ENCODE assay signal across 8 mouse cellular contexts in genomic region chr11:68602200-68602931, GRCm38 (mm10). TPM values are rescaled to one million over a fixed set of nuclear protein-coding genes. Genes with fewer than 3 reads are reported as not detected.
DNase-seq lines count a peak whose midpoint lies in the region; ATAC-seq and TF ChIP-seq lines count a peak whose summit lies in the region.

No protein-coding gene starts in this region.

- no peak overlapping the region; the same call in 1 of the 2 replicates for H3K9ac ChIP-seq in hindbrain, embryonic 16.5 days (ENCODE audit: low read depth, low read length)
- H3K9ac ChIP-seq in hindbrain, embryonic 11.5 days (ENCODE audit: low read depth, low read length), result no peak overlapping the region
- no peak overlapping the region for H3K9ac ChIP-seq in liver, postnatal 0 days (replicated peaks)

- no peaks in the 10 kb centered on the region for H3K27me3 ChIP-seq in hindbrain, embryonic 10.5 days (ENCODE audit: insufficient read depth, poor library complexity, severe bottlenecking)
- no peaks in the 10 kb centered on the region for H3K27me3 ChIP-seq in hindbrain, embryonic 16.5 days (replicated peaks; ENCODE audit: control insufficient read depth, insufficient read depth, low read length)
- no peaks in the 10 kb centered on the region for H3K27me3 ChIP-seq in hindbrain, embryonic 11.5 days (ENCODE audit: control insufficient read depth, insufficient read depth, low read length)
- no peaks in the 10 kb centered on the region for H3K27me3 ChIP-seq in liver, postnatal 0 days (ENCODE audit: insufficient read depth, low read length)

- peak overlapping the region; percentile 78 for H3K27ac ChIP-seq in hindbrain, embryonic 10.5 days
- H3K27ac ChIP-seq in hindbrain, embryonic 16.5 days (ENCODE audit: low read depth, low read length), result no peak overlapping the region
- no peak overlapping the region for H3K27ac ChIP-seq in hindbrain, embryonic 11.5 days (ENCODE audit: low read depth, low read length)
- H3K27ac ChIP-seq in liver, postnatal 0 days (ENCODE audit: low read depth), result 0 out of 2 replicates have a peak overlapping the region, but pooled peaks have one; percentile 16

- no peaks in the 10 kb centered on the region for H3K36me3 ChIP-seq in hindbrain, embryonic 10.5 days
- H3K36me3 ChIP-seq in hindbrain, embryonic 16.5 days (ENCODE audit: control insufficient read depth, insufficient read depth, low read length), result no peaks in the 10 kb centered on the region
- H3K36me3 ChIP-seq in hindbrain, embryonic 11.5 days (ENCODE audit: control insufficient read depth, insufficient read depth, low read length), result no peaks in the 10 kb centered on the region
- H3K36me3 ChIP-seq in liver, postnatal 0 days (replicated peaks; ENCODE audit: insufficient read depth, low read length), result no peaks in the 10 kb centered on the region

- TF ChIP-seq CTCF in liver, postnatal 0 days (IDR thresholded peaks at IDR 0.05; ENCODE audit: low read depth), result no peak

- peaks cover 33% of the 10 kb centered on the region for H3K4me1 ChIP-seq in hindbrain, embryonic 10.5 days (replicated peaks)
- peaks cover 3% of the 10 kb centered on the region; the same call in 1 of the 2 replicates for H3K4me1 ChIP-seq in hindbrain, embryonic 16.5 days (ENCODE audit: control insufficient read depth, insufficient read depth, low read depth, low read length)
- no peaks in the 10 kb centered on the region for H3K4me1 ChIP-seq in hindbrain, embryonic 11.5 days (replicated peaks; ENCODE audit: control insufficient read depth, insufficient read depth, low read length)
- peaks cover 23% of the 10 kb centered on the region; the same call in 1 of the 2 replicates for H3K4me1 ChIP-seq in liver, postnatal 0 days (ENCODE audit: insufficient read depth)

- H3K4me3 ChIP-seq in hindbrain, embryonic 10.5 days, result no peak overlapping the region
- no peak overlapping the region for H3K4me3 ChIP-seq in hindbrain, embryonic 16.5 days (ENCODE audit: low read length)
- no peak overlapping the region for H3K4me3 ChIP-seq in hindbrain, embryonic 11.5 days (ENCODE audit: low read depth, low read length)
- no peak overlapping the region for H3K4me3 ChIP-seq in liver, postnatal 0 days (ENCODE audit: low read depth, low read length)

- no peak for ATAC-seq in hindbrain, embryonic 16.5 days
- no peak for ATAC-seq in hindbrain, embryonic 11.5 days (ENCODE audit: low FRiP score)
- ATAC-seq in liver, postnatal 0 days, result no peak; the same call in 1 of the 2 replicates

- no peaks in the 10 kb centered on the region for H3K9me3 ChIP-seq in hindbrain, embryonic 10.5 days
- H3K9me3 ChIP-seq in hindbrain, embryonic 16.5 days (ENCODE audit: control insufficient read depth, low read length), result no peaks in the 10 kb centered on the region
- H3K9me3 ChIP-seq in hindbrain, embryonic 11.5 days (ENCODE audit: control insufficient read depth, low read length), result no peaks in the 10 kb centered on the region
- no peaks in the 10 kb centered on the region for H3K9me3 ChIP-seq in liver, postnatal 0 days (ENCODE audit: low read length)

- 14% methylated on average over 8 of the region's 8 CpGs for WGBS in hindbrain, embryonic 10.5 days
- WGBS in hindbrain, embryonic 16.5 days, result 20% methylated on average over 8 of the region's 8 CpGs
- WGBS in hindbrain, embryonic 11.5 days, result 15% methylated on average over 8 of the region's 8 CpGs
- 21% methylated on average over 8 of the region's 8 CpGs for WGBS in liver, postnatal 0 days (ENCODE audit: insufficient replicate concordance)

- no peak for TF ChIP-seq EP300 in liver, postnatal 0 days (IDR thresholded peaks at IDR 0.05; ENCODE audit: low read depth)

- peak; percentile 70 for DNase-seq in hindbrain, embryonic 10.5 days (ENCODE audit: low spot score)
- peak; percentile 73 for DNase-seq in embryo, embryonic 11 days
- DNase-seq in hindbrain, embryonic 11.5 days (ENCODE audit: low spot score), result peak; percentile 50
- peak; percentile 37 for DNase-seq in liver, postnatal 0 days
- no peak for DNase-seq in right cerebral cortex, postnatal 14 days
- no peak for DNase-seq in spleen, adult 12 weeks (ENCODE audit: low spot score)
- DNase-seq in thymus, postnatal 4 days, result no peak

- H3K4me2 ChIP-seq in hindbrain, embryonic 16.5 days (ENCODE audit: low read length), result no peak overlapping the region
- H3K4me2 ChIP-seq in hindbrain, embryonic 11.5 days (replicated peaks; ENCODE audit: low read depth, low read length), result no peak overlapping the region; the same call in 1 of the 2 replicates
- no peak overlapping the region for H3K4me2 ChIP-seq in liver, postnatal 0 days (ENCODE audit: low read depth, low read length)

RNA-seq across cellular contexts. Expression of gene Ccdc42, which starts 15.5 kb away (rescaled TPM):
- 2.5 and 3.1 TPM in 2 replicates for polyA plus RNA-seq in hindbrain, embryonic 10.5 days (2016; fragmentation: Nextera tagmentation; extraction: Ambion mirVana)
- polyA plus RNA-seq in hindbrain, embryonic 16.5 days (2015; fragmentation: Nextera tagmentation; extraction: Ambion mirVana), result 0.36 TPM in 1 of 2 replicates, not detected in the other
- 1.4 and 1.6 TPM in 2 replicates for polyA plus RNA-seq in hindbrain, embryonic 11.5 days (2014; fragmentation: Nextera tagmentation; extraction: Ambion mirVana)
- polyA plus RNA-seq in liver, postnatal 0 days (2015; fragmentation: Nextera tagmentation; extraction: Ambion mirVana), result not detected in 2 replicates

RNA-seq across cellular contexts. Expression of gene Mfsd6l, which starts 46.4 kb away (rescaled TPM):
- polyA plus RNA-seq in hindbrain, embryonic 10.5 days (2016; fragmentation: Nextera tagmentation; extraction: Ambion mirVana), result 0.17 and 0.22 TPM in 2 replicates
- polyA plus RNA-seq in hindbrain, embryonic 16.5 days (2015; fragmentation: Nextera tagmentation; extraction: Ambion mirVana), result 0.07 and 0.08 TPM in 2 replicates
- 0.10 TPM in 1 of 2 replicates, not detected in the other for polyA plus RNA-seq in hindbrain, embryonic 11.5 days (2014; fragmentation: Nextera tagmentation; extraction: Ambion mirVana)
- polyA plus RNA-seq in liver, postnatal 0 days (2015; fragmentation: Nextera tagmentation; extraction: Ambion mirVana), result 0.12 TPM in 1 of 2 replicates, not detected in the other

Comparison
In these comparisons a context has a peak if more than half of its experiments do, and no peak if none do; other contexts are left out.
1. H3K27ac ChIP-seq: peak in hindbrain, embryonic 10.5 days (single experiment) and liver, postnatal 0 days (single experiment); none in hindbrain, embryonic 16.5 days (single experiment) and hindbrain, embryonic 11.5 days (single experiment).
2. DNase-seq: peak in hindbrain, embryonic 10.5 days (single experiment), embryo, embryonic 11 days (single experiment), hindbrain, embryonic 11.5 days (single experiment) and liver, postnatal 0 days (single experiment); none in right cerebral cortex, postnatal 14 days (single experiment), spleen, adult 12 weeks (single experiment) and thymus, postnatal 4 days (single experiment).